Mouse (Mus musculus) subcutaneous adipose tissue, adult 2 months (tissue): ENCODE measurements around the gene Inpp5f. TPM values are rescaled to one million over a fixed set of nuclear protein-coding genes. Genes with fewer than 3 reads are reported as not detected.

Experiments
- polyA plus RNA-seq: library from polyadenylated mRNA; depleted of rRNA; stranded (reverse); fragments of >200 nt; gene quantifications from 2 replicates; pipeline ENCODE4 v1.2.3, GENCODE M21; 2012; ENCODE audit warnings: low replicate concordance; rRNA removed

Gene Inpp5f
- 6.7 and 8.3 TPM in 2 replicates for polyA plus RNA-seq

DNA sequence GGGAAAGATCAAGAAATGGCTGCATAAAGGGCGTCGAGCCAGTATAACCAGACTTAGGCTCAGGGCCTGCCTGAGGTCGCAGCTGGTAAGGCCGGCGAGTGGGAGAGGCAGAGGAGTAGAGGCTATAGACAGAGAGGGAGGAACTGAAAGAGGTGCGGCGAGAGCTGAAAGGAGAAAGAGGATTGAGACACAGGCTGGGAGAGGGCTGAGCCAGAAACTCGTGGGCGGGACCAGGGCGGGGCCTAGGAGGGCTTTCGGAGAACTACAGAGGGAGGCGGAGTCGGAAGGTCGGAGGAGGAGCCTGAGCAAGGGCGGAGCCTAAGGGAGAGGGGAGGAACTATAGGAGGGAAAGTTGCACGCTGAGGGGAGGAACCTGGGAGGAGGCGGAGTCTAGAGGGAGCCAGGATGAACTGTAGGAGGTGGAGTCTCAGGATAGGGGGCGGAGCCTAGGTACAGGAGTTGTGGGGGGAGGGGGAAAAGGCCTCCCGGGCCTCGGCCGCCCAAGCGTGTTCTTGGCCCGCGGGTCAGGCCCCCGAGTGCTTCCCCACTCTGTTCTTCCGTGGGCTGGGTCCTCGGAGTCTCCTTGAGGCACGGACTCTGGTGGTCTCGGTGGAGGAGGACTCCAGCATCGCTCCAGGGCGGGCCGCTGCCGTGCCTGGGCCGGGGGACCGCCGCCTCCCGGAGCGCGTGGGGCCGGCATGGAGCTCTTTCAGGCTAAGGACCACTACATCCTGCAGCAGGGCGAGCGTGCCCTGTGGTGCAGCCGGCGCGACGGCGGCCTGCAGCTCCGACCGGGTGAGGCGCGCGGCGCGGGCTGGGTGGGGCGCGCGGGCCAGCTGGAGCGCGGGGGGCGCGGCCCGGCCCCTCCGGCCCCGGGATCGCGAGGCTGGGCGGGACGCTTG lies at the start of gene Inpp5f:
Inpp5f (plus strand) TSS at position 432 of the 902 bp plus-strand sequence.

GRCm38 (mm10) chr7:128740334-128740733 lies 129.2 kb downstream of the Inpp5f start, which contains the start of gene Mcmbp:
Gene Mcmbp, minus strand, starts transcription at chr7:128740495.

DNA sequence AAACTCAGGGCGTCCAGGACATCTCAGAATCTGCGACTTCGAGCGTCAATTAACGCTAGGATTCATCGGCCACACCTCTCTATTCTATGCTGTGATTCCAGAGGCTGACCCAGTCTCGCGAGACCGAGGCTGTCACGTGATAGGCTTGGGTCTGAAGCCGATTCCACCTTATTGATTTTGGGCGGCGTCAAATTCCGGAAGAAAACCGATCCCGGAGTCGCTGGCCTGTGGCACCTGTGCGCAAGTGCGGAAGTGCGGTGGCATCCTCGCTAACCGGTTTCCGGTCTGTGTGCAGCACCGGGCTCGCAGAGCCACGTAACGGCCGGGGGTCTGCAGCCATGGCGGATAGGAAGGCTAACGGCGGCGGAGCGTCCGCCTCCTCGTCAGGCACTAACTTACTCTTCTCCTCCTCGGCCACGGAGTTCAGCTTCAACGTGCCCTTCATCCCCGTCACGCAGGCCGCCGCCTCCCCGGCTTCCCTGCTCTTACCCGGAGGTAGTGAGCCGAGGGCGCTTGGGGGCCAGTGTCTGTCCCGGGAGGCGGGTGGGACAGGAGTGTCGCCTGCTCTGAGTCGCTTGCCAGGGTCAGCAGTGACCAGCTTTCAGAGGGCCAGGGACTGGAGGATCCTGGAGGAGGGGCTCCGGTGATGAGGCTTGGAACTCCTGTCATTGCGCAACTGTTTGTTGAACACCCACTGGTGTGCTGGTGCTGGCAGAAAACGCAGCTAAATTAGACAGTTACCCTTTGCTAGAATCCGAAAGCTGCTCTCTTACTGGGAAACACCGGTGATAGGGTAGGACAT lies 133.8 kb downstream of the Inpp5f start, which contains the start of gene Sec23ip:
Sec23ip (plus strand) TSS at position 260 of the 802 bp plus-strand sequence.

Other genes with a start within 250 kb of the Inpp5f start
- gene Rgs10, start 192.6 kb upstream of the Inpp5f start, polyA plus RNA-seq = 10.6 and 13.6 TPM in 2 replicates
- gene Tial1, start 149.6 kb upstream of the Inpp5f start, polyA plus RNA-seq = 32.7 and 41.5 TPM in 2 replicates
- gene Bag3, start 87.7 kb upstream of the Inpp5f start, polyA plus RNA-seq = 39.9 and 44.7 TPM in 2 replicates
- 21.7 and 46.6 TPM in 2 replicates for gene Mcmbp, start 129.2 kb downstream of the Inpp5f start, polyA plus RNA-seq
- 30.2 and 43.7 TPM in 2 replicates for gene Sec23ip, start 133.6 kb downstream of the Inpp5f start, polyA plus RNA-seq